In the genomic region with DNA sequence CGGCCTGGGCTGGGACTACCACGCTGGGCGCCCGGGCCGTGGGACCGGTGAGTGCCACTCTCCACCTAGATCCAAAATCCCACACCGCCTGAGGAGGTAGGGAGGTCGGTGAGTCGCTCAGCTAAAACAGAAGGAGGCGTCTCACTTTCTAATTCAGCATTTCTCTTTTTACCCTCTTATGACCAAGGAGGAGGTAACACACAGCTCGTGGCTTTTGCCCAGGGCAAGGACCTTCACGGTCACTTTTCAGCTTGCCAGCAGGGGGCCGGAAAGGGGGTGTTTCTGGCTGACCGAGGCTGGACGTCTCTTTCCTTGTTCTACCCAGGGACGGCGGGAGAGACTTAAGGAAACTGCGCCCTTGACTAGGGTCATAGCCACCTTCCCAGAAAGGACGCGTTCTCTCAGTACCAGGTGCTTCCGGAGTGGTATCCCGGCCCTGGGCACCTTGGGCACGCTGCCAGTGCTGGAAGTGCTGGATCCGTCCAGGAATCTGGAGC, we compare ENCODE assay signal across 7 mouse cellular contexts. TPM values are rescaled to one million over a fixed set of nuclear protein-coding genes. Genes with fewer than 3 reads are reported as not detected.
DNase-seq lines count a peak whose midpoint lies in the region; ATAC-seq and TF ChIP-seq lines count a peak whose summit lies in the region.

No protein-coding gene starts in this region.

- H3K4me3 ChIP-seq in ES-Bruce4 (ENCODE audit: low read depth, low read length), result peak overlapping the region; percentile 88
- peak overlapping the region; percentile 89 for H3K4me3 ChIP-seq in embryonic facial prominence, embryonic 15.5 days (replicated peaks)
- H3K4me3 ChIP-seq in heart, embryonic 13.5 days, result peak overlapping the region; percentile 85
- peak overlapping the region; percentile 90 for H3K4me3 ChIP-seq in kidney, embryonic 16.5 days (ENCODE audit: low read length)

- no peaks in the 10 kb centered on the region for H3K9me3 ChIP-seq in ES-Bruce4 (replicated peaks; ENCODE audit: control insufficient read depth, insufficient read depth, low read length, poor library complexity, severe bottlenecking)
- no peaks in the 10 kb centered on the region for H3K9me3 ChIP-seq in embryonic facial prominence, embryonic 15.5 days (replicated peaks)
- H3K9me3 ChIP-seq in heart, embryonic 13.5 days, result no peaks in the 10 kb centered on the region
- no peaks in the 10 kb centered on the region for H3K9me3 ChIP-seq in kidney, embryonic 16.5 days (ENCODE audit: low read length)

- peak overlapping the region; percentile 33; the same call in 1 of the 2 replicates for H3K27ac ChIP-seq in ES-Bruce4 (ENCODE audit: insufficient read depth, low read length)
- peak overlapping the region; percentile 93 for H3K27ac ChIP-seq in embryonic facial prominence, embryonic 15.5 days (replicated peaks)
- peak overlapping the region; percentile 92 for H3K27ac ChIP-seq in heart, embryonic 13.5 days (replicated peaks)
- H3K27ac ChIP-seq in kidney, embryonic 16.5 days (ENCODE audit: low read length), result peak overlapping the region; percentile 98

- WGBS in embryonic facial prominence, embryonic 15.5 days, result under 1% methylated on average over 21 of the region's 24 CpGs
- WGBS in heart, embryonic 13.5 days, result under 1% methylated on average over 24 of the region's 24 CpGs
- WGBS in kidney, embryonic 16.5 days, result under 1% methylated on average over 23 of the region's 24 CpGs

- TF ChIP-seq POLR2A in ES-Bruce4 (IDR thresholded peaks at IDR 0.05; ENCODE audit: insufficient read depth, low read length), result no peak

- peak; percentile 73 for DNase-seq in adrenal gland, postnatal 10 days
- peak; percentile 60 for DNase-seq in lung, postnatal 36 days
- DNase-seq in ovary, postnatal 36 days (ENCODE audit: low spot score), result peak; percentile 60

- no peaks in the 10 kb centered on the region for H3K27me3 ChIP-seq in ES-Bruce4 (ENCODE audit: control insufficient read depth, insufficient read depth, low read length, poor library complexity, severe bottlenecking)
- no peaks in the 10 kb centered on the region for H3K27me3 ChIP-seq in embryonic facial prominence, embryonic 15.5 days
- no peaks in the 10 kb centered on the region for H3K27me3 ChIP-seq in heart, embryonic 13.5 days (replicated peaks)
- H3K27me3 ChIP-seq in kidney, embryonic 16.5 days (ENCODE audit: insufficient read depth, low read length), result no peaks in the 10 kb centered on the region

- no peak for TF ChIP-seq CTCF in ES-Bruce4 (IDR thresholded peaks at IDR 0.05; ENCODE audit: low read depth, low read length)

- H3K9ac ChIP-seq in ES-Bruce4 (ENCODE audit: low read depth, poor library complexity, severe bottlenecking), result peak overlapping the region; percentile 81
- peak overlapping the region; percentile 76 for H3K9ac ChIP-seq in embryonic facial prominence, embryonic 15.5 days
- peak overlapping the region; percentile 90 for H3K9ac ChIP-seq in heart, embryonic 13.5 days
- H3K9ac ChIP-seq in kidney, embryonic 16.5 days (replicated peaks; ENCODE audit: low read length), result peak overlapping the region; percentile 89

- peak overlapping the region; percentile 91 for H3K4me2 ChIP-seq in embryonic facial prominence, embryonic 15.5 days (replicated peaks)
- H3K4me2 ChIP-seq in heart, embryonic 13.5 days, result peak overlapping the region; percentile 75
- H3K4me2 ChIP-seq in kidney, embryonic 16.5 days (replicated peaks; ENCODE audit: low read depth, low read length), result peak overlapping the region; percentile 67

- H3K36me3 ChIP-seq in ES-Bruce4 (ENCODE audit: control insufficient read depth, insufficient read depth, low read length, poor library complexity, severe bottlenecking), result peaks cover 22% of the 10 kb centered on the region
- H3K36me3 ChIP-seq in embryonic facial prominence, embryonic 15.5 days, result peaks cover 18% of the 10 kb centered on the region; the same call in 1 of the 2 replicates
- H3K36me3 ChIP-seq in heart, embryonic 13.5 days, result peaks cover 47% of the 10 kb centered on the region
- peaks cover 21% of the 10 kb centered on the region for H3K36me3 ChIP-seq in kidney, embryonic 16.5 days (ENCODE audit: insufficient read depth, low read length)

- TF ChIP-seq EP300 in ES-Bruce4 (IDR thresholded peaks at IDR 0.05; ENCODE audit: insufficient read depth, low read depth, low read length), result no peak

- peaks cover 6% of the 10 kb centered on the region for H3K4me1 ChIP-seq in ES-Bruce4 (ENCODE audit: control insufficient read depth, insufficient read depth, low read length)
- peaks cover 17% of the 10 kb centered on the region for H3K4me1 ChIP-seq in embryonic facial prominence, embryonic 15.5 days
- H3K4me1 ChIP-seq in heart, embryonic 13.5 days, result peaks cover 17% of the 10 kb centered on the region
- peaks cover 20% of the 10 kb centered on the region for H3K4me1 ChIP-seq in kidney, embryonic 16.5 days (ENCODE audit: insufficient read depth, low read length)

- peak; percentile 25; the same call in 1 of the 2 replicates for ATAC-seq in embryonic facial prominence, embryonic 15.5 days (ENCODE audit: insufficient number of reproducible peaks, low FRiP score, low TSS enrichment, low read depth)
- ATAC-seq in heart, embryonic 13.5 days (ENCODE audit: extremely low read depth, insufficient number of reproducible peaks, low FRiP score, low TSS enrichment), result peak; percentile 50; the same call in 1 of the 2 replicates
- ATAC-seq in kidney, embryonic 16.5 days (ENCODE audit: low FRiP score, low TSS enrichment), result peak; percentile 76

RNA-seq across cellular contexts. Expression of a gene that starts 0.4 kb away (rescaled TPM):
- 10.8 and 11.2 TPM in 2 replicates for polyA plus RNA-seq in ES-Bruce4 (2011; ENCODE audit: insufficient read depth, insufficient read length, low read depth, missing spikeins)
- total RNA-seq in adrenal gland, postnatal 10 days (2021), result 1 to 10 TPM; 7.1 to 8.3 TPM
- 1.9 and 2.4 TPM in 2 replicates for polyA plus RNA-seq in embryonic facial prominence, embryonic 15.5 days (2015; fragmentation: Nextera tagmentation; extraction: Ambion mirVana)
- polyA plus RNA-seq in heart, embryonic 13.5 days (2015; fragmentation: Nextera tagmentation; extraction: Ambion mirVana), result 2.9 and 3.1 TPM in 2 replicates
- polyA plus RNA-seq in kidney, embryonic 16.5 days (2015; fragmentation: Nextera tagmentation; extraction: Ambion mirVana), result 3.8 and 4.3 TPM in 2 replicates

RNA-seq across cellular contexts. Expression of a gene that starts 0.6 kb away (rescaled TPM):
- polyA plus RNA-seq in ES-Bruce4 (2011; ENCODE audit: insufficient read depth, insufficient read length, low read depth, missing spikeins), result 19.0 and 19.5 TPM in 2 replicates
- 10 to 100 TPM; 16.6 to 20.0 TPM for total RNA-seq in adrenal gland, postnatal 10 days (2021)
- polyA plus RNA-seq in embryonic facial prominence, embryonic 15.5 days (2015; fragmentation: Nextera tagmentation; extraction: Ambion mirVana), result 11.5 and 14.2 TPM in 2 replicates
- polyA plus RNA-seq in heart, embryonic 13.5 days (2015; fragmentation: Nextera tagmentation; extraction: Ambion mirVana), result 5.7 TPM in 2 replicates
- polyA plus RNA-seq in kidney, embryonic 16.5 days (2015; fragmentation: Nextera tagmentation; extraction: Ambion mirVana), result 11.8 and 13.9 TPM in 2 replicates

RNA-seq across cellular contexts. Expression of a gene that starts 9.9 kb away (rescaled TPM):
- polyA plus RNA-seq in ES-Bruce4 (2011; ENCODE audit: insufficient read depth, insufficient read length, low read depth, missing spikeins), result 86.0 and 89.8 TPM in 2 replicates
- 10 to 100 TPM; 65.3 to 75.2 TPM for total RNA-seq in adrenal gland, postnatal 10 days (2021)
- polyA plus RNA-seq in embryonic facial prominence, embryonic 15.5 days (2015; fragmentation: Nextera tagmentation; extraction: Ambion mirVana), result 68.6 and 72.0 TPM in 2 replicates
- polyA plus RNA-seq in heart, embryonic 13.5 days (2015; fragmentation: Nextera tagmentation; extraction: Ambion mirVana), result 41.7 and 49.8 TPM in 2 replicates
- 62.6 and 63.3 TPM in 2 replicates for polyA plus RNA-seq in kidney, embryonic 16.5 days (2015; fragmentation: Nextera tagmentation; extraction: Ambion mirVana)

RNA-seq across cellular contexts. Expression of a gene that starts 35.7 kb away (rescaled TPM):
- 37.0 and 39.6 TPM in 2 replicates for polyA plus RNA-seq in ES-Bruce4 (2011; ENCODE audit: insufficient read depth, insufficient read length, low read depth, missing spikeins)
- total RNA-seq in adrenal gland, postnatal 10 days (2021), result 10 to 100 TPM; 10.8 TPM
- polyA plus RNA-seq in embryonic facial prominence, embryonic 15.5 days (2015; fragmentation: Nextera tagmentation; extraction: Ambion mirVana), result 49.9 and 58.1 TPM in 2 replicates
- 38.6 and 46.0 TPM in 2 replicates for polyA plus RNA-seq in heart, embryonic 13.5 days (2015; fragmentation: Nextera tagmentation; extraction: Ambion mirVana)
- 57.6 and 61.6 TPM in 2 replicates for polyA plus RNA-seq in kidney, embryonic 16.5 days (2015; fragmentation: Nextera tagmentation; extraction: Ambion mirVana)

RNA-seq across cellular contexts. Expression of a gene that starts 51.7 kb away (rescaled TPM):
- polyA plus RNA-seq in ES-Bruce4 (2011; ENCODE audit: insufficient read depth, insufficient read length, low read depth, missing spikeins), result 5.0 and 7.0 TPM in 2 replicates
- total RNA-seq in adrenal gland, postnatal 10 days (2021), result 10 to 100 TPM; 40.8 to 45.8 TPM
- 13.7 and 14.2 TPM in 2 replicates for polyA plus RNA-seq in embryonic facial prominence, embryonic 15.5 days (2015; fragmentation: Nextera tagmentation; extraction: Ambion mirVana)
- polyA plus RNA-seq in heart, embryonic 13.5 days (2015; fragmentation: Nextera tagmentation; extraction: Ambion mirVana), result 31.6 and 34.0 TPM in 2 replicates
- 13.1 and 14.9 TPM in 2 replicates for polyA plus RNA-seq in kidney, embryonic 16.5 days (2015; fragmentation: Nextera tagmentation; extraction: Ambion mirVana)

Comparison
In these comparisons a context has a peak if more than half of its experiments do, and no peak if none do; other contexts are left out.
1. Peak in every context shown above with its lines: DNase-seq, ATAC-seq, H3K4me3 ChIP-seq and H3K27ac ChIP-seq.
2. H3K27ac ChIP-seq: peak in every context shown above with its lines; median percentile 98 in kidney, embryonic 16.5 days; 93 in embryonic facial prominence, embryonic 15.5 days; 92 in heart, embryonic 13.5 days; 33 in ES-Bruce4.
3. ATAC-seq: peak in every context shown above with its lines; median percentile 76 in kidney, embryonic 16.5 days; 50 in heart, embryonic 13.5 days; 25 in embryonic facial prominence, embryonic 15.5 days.